Mouse (Mus musculus) CD8-positive naive resting alpha-beta T cell, adult 2 months (primary cell): Measurements from ENCODE around the gene Tgm5.
"Not testable (repeated sequence)": the region's sequence is repeated elsewhere in the genome, so short reads cannot be mapped to it uniquely, and the experiment has no call there.

Experiments used
- DNase-seq, 2 experiments: peaks; one replicate each; pipeline ENCODE4 v3.0.0; 2022; ENCODE audit warnings: low read depth in 2 of 2, low spot score in 2 of 2

Tgm5 gene

GRCm38 (mm10) chr2:121085480-121086185 lies at the start of gene Tgm5:
Tgm5 (minus strand) TSS chr2:121085841.
- no peak for DNase-seq

GRCm38 (mm10) chr2:121132822-121133221 lies 47.2 kb upstream of the Tgm5 start:
- no peak for DNase-seq

- no peak for DNase-seq
These were observed 43.4 kb upstream of the Tgm5 start for GRCm38 (mm10) chr2:121128865-121129620.

GRCm38 (mm10) chr2:121127536-121127935 lies 41.9 kb upstream of the Tgm5 start:
- no peak for DNase-seq

GRCm38 (mm10) chr2:121126302-121126701 lies 40.7 kb upstream of the Tgm5 start:
- DNase-seq: not testable (repeated sequence)

- DNase-seq: no peak
These were observed 33.6 kb upstream of the Tgm5 start for GRCm38 (mm10) chr2:121119260-121119659.

- no peak for DNase-seq
These were observed 29.8 kb upstream of the Tgm5 start for GRCm38 (mm10) chr2:121115418-121115817.

- no peak for DNase-seq
These were observed 24.1 kb upstream of the Tgm5 start, which contains the start of gene Tgm7 for GRCm38 (mm10) chr2:121109695-121110094. Tgm7 (minus strand) TSS chr2:121109795.

- no peak for DNase-seq
These were observed 20.3 kb upstream of the Tgm5 start for GRCm38 (mm10) chr2:121105940-121106339.

GRCm38 (mm10) chr2:121102051-121102450 lies 16.4 kb upstream of the Tgm5 start:
- DNase-seq: peak; percentile 21 to 26

- DNase-seq: no peak
These were observed 4.1 kb upstream of the Tgm5 start for GRCm38 (mm10) chr2:121089751-121090150.

- no peak for DNase-seq
These were observed 2.9 kb upstream of the Tgm5 start for GRCm38 (mm10) chr2:121088507-121088906.

GRCm38 (mm10) chr2:121082626-121083025 lies 3.0 kb downstream of the Tgm5 start:
- DNase-seq: no peak

GRCm38 (mm10) chr2:121074747-121075146 lies 10.9 kb downstream of the Tgm5 start:
- DNase-seq: no peak

GRCm38 (mm10) chr2:121071871-121072270 lies 13.8 kb downstream of the Tgm5 start:
- DNase-seq: no peak

GRCm38 (mm10) chr2:121069506-121069905 lies 16.1 kb downstream of the Tgm5 start:
- no peak for DNase-seq

GRCm38 (mm10) chr2:121067116-121067515 lies 18.5 kb downstream of the Tgm5 start:
- no peak for DNase-seq

- no peak for DNase-seq
These were observed 24.3 kb downstream of the Tgm5 start for GRCm38 (mm10) chr2:121061315-121061714.

- no peak for DNase-seq
These were observed 27.6 kb downstream of the Tgm5 start for GRCm38 (mm10) chr2:121057997-121058396.

GRCm38 (mm10) chr2:121055915-121056314 lies 29.7 kb downstream of the Tgm5 start:
- DNase-seq: no peak

- no peak for DNase-seq
These were observed 31.6 kb downstream of the Tgm5 start for GRCm38 (mm10) chr2:121054060-121054459.

GRCm38 (mm10) chr2:121052176-121052575 lies 33.5 kb downstream of the Tgm5 start:
- no peak for DNase-seq
